Mouse (Mus musculus) forebrain, embryonic 11.5 days (tissue): Measurements from ENCODE around the gene Dpf2. TPM values are rescaled to one million over a fixed set of nuclear protein-coding genes. Genes with fewer than 3 reads are reported as not detected.

Experiments
- ATAC-seq: fragments of 200-750 bp; cut with Nextera tagmentation; replicated peaks from 2 replicates; pipeline ENCODE4 v1.8.0; 2017; ENCODE audit warnings: moderate TSS enrichment; ENCODE audit not compliant: low FRiP score
- DNase-seq: peaks from one replicate; pipeline ENCODE4 v3.0.0-alpha.2; 2017; ENCODE audit warnings: low spot score
- H3K27ac ChIP-seq: fragments of 300-500 bp; sonication (generic); 2 replicates; pipeline ENCODE4 v1.5.1; 2014; ENCODE audit warnings: low read depth, low read length
- H3K27me3 ChIP-seq: fragments of 300-500 bp; sonication (generic); 2 replicates; pipeline ENCODE4 v1.6.1; 2014; ENCODE audit warnings: mild to moderate bottlenecking, low read length, mixed read lengths; ENCODE audit not compliant: control insufficient read depth, insufficient read depth
- H3K36me3 ChIP-seq: fragments of 300-500 bp; sonication (generic); 2 replicates; pipeline ENCODE4 v1.6.1; 2014; ENCODE audit warnings: mild to moderate bottlenecking, low read length, moderate library complexity, mixed read lengths; ENCODE audit not compliant: control insufficient read depth, insufficient read depth
- H3K4me1 ChIP-seq: fragments of 300-500 bp; sonication (generic); replicated peaks from 2 replicates; pipeline ENCODE4 v1.6.1; 2014; ENCODE audit warnings: low read length, mixed read lengths; ENCODE audit not compliant: control insufficient read depth, insufficient read depth
- H3K4me2 ChIP-seq: fragments of 300-500 bp; sonication (generic); 2 replicates; pipeline ENCODE4 v1.6.1; 2014; ENCODE audit warnings: low read depth, mild to moderate bottlenecking, low read length, moderate library complexity, mixed read lengths; ENCODE audit not compliant: severe bottlenecking
- H3K4me3 ChIP-seq: fragments of 300-500 bp; sonication (generic); 2 replicates; pipeline ENCODE4 v1.5.1; 2014; ENCODE audit warnings: low read depth, low read length
- H3K9ac ChIP-seq: fragments of 300-500 bp; sonication (generic); 2 replicates; pipeline ENCODE4 v1.6.1; 2014; ENCODE audit warnings: low read length
- H3K9me3 ChIP-seq: fragments of 300-500 bp; sonication (generic); 2 replicates; pipeline ENCODE4 v1.6.1; 2016; ENCODE audit warnings: low read length, mixed read lengths; ENCODE audit not compliant: control insufficient read depth
- WGBS: fragments of 180-500 bp; shearing (Covaris S2); extraction: QIAGEN DNeasy Blood & Tissue Kit; methylation state at CpG from one replicate; pipeline ENCODE4 v1.1.7; 2014; 5-methylcytosine and 5-hydroxymethylcytosine counted together
- polyA plus RNA-seq: library from polyadenylated mRNA; unstranded; fragments of >200 nt; fragmentation: Nextera tagmentation; extraction: Ambion mirVana; gene quantifications from 2 replicates; pipeline ENCODE4 v1.2.1, GENCODE M21; 2014

The Dpf2 gene
- polyA plus RNA-seq, 1 experiment from 2014 or later: 232 TPM

DNA sequence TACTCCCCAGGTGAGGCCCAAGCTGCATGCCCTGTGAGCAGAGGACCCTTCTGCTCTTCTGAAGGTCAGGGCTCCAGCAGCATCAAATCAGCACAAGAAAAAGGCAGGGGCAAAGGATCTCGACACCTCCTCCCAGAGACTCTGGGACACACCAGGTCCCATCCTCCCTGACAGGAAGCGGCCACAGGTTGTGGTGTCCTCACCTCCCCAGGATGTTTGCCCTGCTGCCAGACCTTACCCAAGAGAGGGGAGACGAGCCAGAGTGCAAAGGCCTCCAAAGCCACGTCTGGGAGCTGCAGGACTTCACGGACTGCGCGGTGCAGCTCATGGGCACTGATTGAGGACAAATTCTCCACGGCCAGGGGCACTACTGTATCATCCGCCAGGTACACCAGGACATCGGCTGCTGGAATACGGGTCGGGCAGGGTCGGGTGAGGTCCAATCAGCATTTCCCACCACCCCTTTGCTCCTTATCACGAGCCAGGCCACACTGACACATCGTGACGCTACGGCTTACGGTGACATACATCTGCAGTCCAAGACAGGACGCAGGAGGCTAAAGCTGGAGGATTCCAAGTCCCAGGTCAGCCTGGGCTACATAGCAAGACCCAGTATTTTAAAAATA is 39.8 kb downstream of the Dpf2 start:
- 91% methylated on average over 19 of the region's 19 CpGs for WGBS

DNA sequence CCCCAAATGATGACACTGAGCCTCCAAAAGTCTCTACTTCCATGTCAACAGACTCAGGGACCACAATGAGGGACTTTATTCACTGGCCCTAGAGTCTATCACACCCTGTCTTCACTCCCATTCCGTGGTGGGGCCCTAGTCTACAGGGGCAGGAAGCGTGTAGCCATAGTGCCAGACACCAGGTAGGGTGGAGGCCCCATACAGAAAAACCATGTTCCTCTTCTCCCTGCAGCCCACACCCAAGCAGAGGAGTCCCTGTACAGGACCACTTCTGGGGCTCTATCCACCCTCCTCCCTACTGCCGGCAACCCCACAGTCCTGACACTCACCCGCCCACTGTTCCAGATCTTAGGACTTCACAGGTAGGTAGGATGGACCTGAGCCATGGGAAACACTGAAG is 40.3 kb downstream of the Dpf2 start:
- Histone ChIP-seq H3K36me3 (no peaks in the 10 kb centered on the region; the same call in 1 of the 2 replicates), H3K9me3 (no peaks in the 10 kb centered on the region), H3K4me2 (no peak overlapping the region), H3K27ac (no peak overlapping the region), H3K9ac (no peak overlapping the region), H3K4me1 (peaks cover 10% of the 10 kb centered on the region), H3K4me3 (no peak overlapping the region), H3K27me3 (no peaks in the 10 kb centered on the region)
- no peak for DNase-seq
- WGBS: 89% methylated on average over 4 of the region's 4 CpGs
- no peak for ATAC-seq

More for the DNA sequence above, 39.8 kb downstream of the Dpf2 start:
- DNase-seq (no peak), ATAC-seq (no peak)
- no peak overlapping the region for H3K4me2 ChIP-seq
- H3K4me3 ChIP-seq: no peak overlapping the region
- no peak overlapping the region for H3K9ac ChIP-seq
- H3K36me3 ChIP-seq: no peaks in the 10 kb centered on the region; the same call in 1 of the 2 replicates
- no peak overlapping the region for H3K27ac ChIP-seq
- no peaks in the 10 kb centered on the region for H3K9me3 ChIP-seq
- no peaks in the 10 kb centered on the region for H3K27me3 ChIP-seq
- H3K4me1 ChIP-seq: peaks cover 10% of the 10 kb centered on the region

DNA sequence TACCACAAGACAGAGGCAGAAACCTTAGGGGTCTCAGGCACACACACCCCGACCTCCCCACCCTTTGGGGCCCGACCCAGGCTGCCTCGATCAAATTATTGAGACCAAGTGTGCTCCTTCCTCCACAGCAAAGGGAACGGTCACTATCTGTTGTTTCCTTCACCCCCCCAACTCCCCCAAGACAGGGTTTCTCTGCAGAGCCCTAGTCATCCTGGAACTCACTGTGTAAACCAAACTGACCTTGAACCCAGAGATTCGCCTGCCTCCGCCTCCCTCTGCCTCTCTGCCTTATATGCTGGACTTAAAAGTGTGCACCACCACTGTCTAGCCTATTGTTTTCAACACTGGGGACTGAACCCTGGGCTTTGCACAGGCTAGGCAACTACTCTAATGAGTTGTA is 41.1 kb downstream of the Dpf2 start:
- no peak for DNase-seq
- Histone ChIP-seq H3K4me2 (0 out of 2 replicates have a peak overlapping the region, but pooled peaks have one; percentile 26), H3K9me3 (no peaks in the 10 kb centered on the region), H3K9ac (no peak overlapping the region), H3K4me3 (no peak overlapping the region), H3K4me1 (peaks cover 10% of the 10 kb centered on the region), H3K36me3 (no peaks in the 10 kb centered on the region; the same call in 1 of the 2 replicates), H3K27ac (peak overlapping the region; percentile 37; the same call in 1 of the 2 replicates), H3K27me3 (no peaks in the 10 kb centered on the region)
- WGBS: 61% methylated on average over 6 of the region's 6 CpGs
- ATAC-seq: no peak

DNA sequence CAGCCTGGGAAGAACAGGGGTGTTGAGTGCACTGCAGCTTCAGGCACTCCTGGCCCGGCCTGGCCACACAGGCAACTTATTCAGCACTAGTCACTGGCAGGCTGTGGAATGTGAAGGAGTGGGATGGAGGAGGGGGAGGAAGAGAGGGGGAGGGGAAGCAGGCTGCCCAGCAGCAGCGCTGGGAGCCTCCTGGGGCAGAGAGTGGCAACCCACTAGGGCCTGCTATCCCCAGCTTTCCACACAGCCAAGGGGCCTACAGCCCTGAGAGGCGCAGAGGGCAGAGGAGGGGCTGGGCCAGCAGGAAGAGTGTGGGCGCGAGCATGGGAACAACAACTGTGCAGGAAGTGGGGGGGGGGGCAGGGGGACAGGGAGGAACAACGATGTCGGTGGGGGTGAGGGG is 41.5 kb downstream of the Dpf2 start:
- Histone ChIP-seq H3K4me3 (no peak overlapping the region), H3K9me3 (no peaks in the 10 kb centered on the region), H3K27ac (peak overlapping the region; percentile 37; the same call in 1 of the 2 replicates), H3K4me2 (peak overlapping the region; percentile 26; the same call in 1 of the 2 replicates), H3K27me3 (no peaks in the 10 kb centered on the region), H3K9ac (peak overlapping the region; percentile 23), H3K4me1 (peaks cover 10% of the 10 kb centered on the region), H3K36me3 (no peaks in the 10 kb centered on the region; the same call in 1 of the 2 replicates)
- DNase-seq: peak; percentile 81
- ATAC-seq: peak; percentile 70
- 22% methylated on average over 7 of the region's 7 CpGs for WGBS

DNA sequence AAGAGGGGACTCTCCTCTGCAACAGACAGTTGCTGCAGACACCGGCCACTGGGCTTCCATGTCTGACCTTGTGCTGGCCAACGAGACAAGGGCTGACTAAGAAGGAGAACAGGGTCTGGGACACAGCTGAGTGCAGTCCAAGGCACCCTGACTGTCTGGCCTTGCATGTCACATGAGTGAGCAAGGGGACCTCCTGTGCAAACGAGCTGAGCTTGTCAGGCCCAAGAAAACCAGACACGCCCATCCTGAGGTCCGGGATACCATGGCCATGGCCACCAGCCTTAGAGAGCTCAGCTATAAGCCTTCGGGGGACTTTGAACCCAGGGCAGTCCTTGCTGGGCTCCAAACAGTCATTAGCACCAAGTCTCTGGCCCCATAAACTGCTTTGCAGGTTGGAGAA is 44.7 kb downstream of the Dpf2 start:
- Histone ChIP-seq H3K27ac (no peak overlapping the region), H3K4me3 (no peak overlapping the region), H3K27me3 (no peaks in the 10 kb centered on the region), H3K36me3 (peaks cover under 1% of the 10 kb centered on the region), H3K4me1 (peaks cover 4% of the 10 kb centered on the region; the same call in 1 of the 2 replicates), H3K9ac (no peak overlapping the region), H3K4me2 (no peak overlapping the region), H3K9me3 (no peaks in the 10 kb centered on the region)
- DNase-seq (no peak), ATAC-seq (no peak)
- WGBS: 88% methylated on average over 6 of the region's 6 CpGs

DNA sequence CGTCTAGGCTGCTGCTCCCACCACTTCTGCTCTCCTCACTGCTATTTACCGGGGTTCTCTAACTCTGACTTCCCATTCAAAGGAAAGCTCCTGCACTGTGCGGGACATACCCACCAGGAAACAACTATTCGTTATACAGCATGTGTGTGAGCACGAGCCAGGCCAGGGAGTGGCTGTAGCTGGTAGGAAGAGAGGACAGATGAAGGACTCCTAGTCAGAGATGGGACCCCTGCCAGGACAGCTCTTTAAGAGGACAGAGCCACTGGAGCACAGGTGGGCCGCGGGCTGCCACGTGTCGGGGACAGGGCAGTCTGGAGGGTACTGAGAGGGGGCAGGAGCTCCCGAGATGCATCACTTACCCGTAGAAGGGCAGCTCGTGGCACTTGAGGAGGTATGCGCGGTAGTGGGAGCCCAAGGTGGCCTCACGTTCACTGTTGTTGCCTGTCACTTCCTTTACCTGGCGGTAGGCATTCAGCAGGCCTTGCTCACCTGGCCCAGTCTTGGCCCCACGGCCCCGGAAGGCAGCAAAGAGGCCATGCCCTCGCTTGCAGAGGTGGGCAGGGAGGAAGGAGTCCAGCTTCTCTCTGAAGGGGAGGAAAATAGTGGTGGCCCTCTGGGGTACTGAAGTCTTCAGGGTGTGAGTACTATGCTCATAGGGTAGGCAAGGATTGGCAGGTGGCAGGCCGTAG is 48.0 kb downstream of the Dpf2 start:
- no peak overlapping the region for H3K27ac ChIP-seq

GRCm38 (mm10) chr19:5863776-5864175 is 49.0 kb downstream of the Dpf2 start:
- H3K27ac ChIP-seq: no peak overlapping the region
- H3K27me3 ChIP-seq: no peaks in the 10 kb centered on the region
- peaks cover 13% of the 10 kb centered on the region for H3K36me3 ChIP-seq
- no peak overlapping the region for H3K9ac ChIP-seq
- no peak overlapping the region for H3K4me3 ChIP-seq
- DNase-seq: no peak
- no peak overlapping the region for H3K4me2 ChIP-seq
- ATAC-seq: no peak
- no peaks in the 10 kb centered on the region for H3K9me3 ChIP-seq
- WGBS: 97% methylated on average over 5 of the region's 5 CpGs
- no peaks in the 10 kb centered on the region for H3K4me1 ChIP-seq

More for the DNA sequence above, 48.0 kb downstream of the Dpf2 start:
- no peak overlapping the region for H3K4me2 ChIP-seq
- ATAC-seq (no peak), DNase-seq (no peak)
- no peaks in the 10 kb centered on the region for H3K27me3 ChIP-seq
- H3K4me3 ChIP-seq: no peak overlapping the region
- H3K9me3 ChIP-seq: no peaks in the 10 kb centered on the region
- H3K9ac ChIP-seq: no peak overlapping the region
- WGBS: 93% methylated on average over 20 of the region's 20 CpGs
- peaks cover 13% of the 10 kb centered on the region for H3K36me3 ChIP-seq
- no peaks in the 10 kb centered on the region for H3K4me1 ChIP-seq

DNA sequence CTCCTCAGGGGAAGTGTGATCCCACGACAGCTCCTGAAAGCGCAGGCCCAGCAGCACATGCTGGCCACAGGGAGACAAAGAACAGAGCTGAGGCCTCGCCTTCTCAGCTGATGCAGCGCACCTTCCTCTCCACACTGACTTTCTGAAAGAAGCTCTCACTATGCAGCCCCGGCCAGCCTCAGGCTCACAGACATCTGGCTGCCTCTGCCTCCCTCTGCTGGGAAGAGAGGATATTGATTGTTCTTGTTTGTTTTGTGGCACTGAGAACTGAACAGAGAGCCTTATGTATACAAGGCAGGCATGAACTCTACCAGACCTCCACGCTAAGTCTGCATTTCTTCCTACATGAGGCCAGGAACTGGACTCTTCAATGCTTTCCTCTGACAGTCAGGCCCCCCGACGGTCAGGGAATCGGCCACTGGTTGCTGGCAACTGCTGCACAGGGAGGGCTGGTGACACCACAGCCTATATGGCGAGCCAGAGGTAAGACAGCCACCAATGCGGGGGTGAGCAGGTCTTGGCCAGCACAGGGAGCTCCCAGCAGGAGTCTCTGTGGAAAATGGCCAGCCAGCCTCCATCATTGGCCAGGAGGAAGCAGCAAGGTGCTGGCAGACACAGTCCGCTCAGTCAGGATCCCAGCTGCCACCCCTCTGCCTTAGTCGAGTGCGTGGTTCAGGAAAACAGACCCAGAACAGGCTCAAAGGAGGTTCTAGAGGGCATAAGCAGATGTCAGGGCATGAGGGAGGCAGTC is 50.3 kb downstream of the Dpf2 start:
- 96% methylated on average over 14 of the region's 14 CpGs for WGBS
- peaks cover 13% of the 10 kb centered on the region for H3K36me3 ChIP-seq

More for the DNA sequence above, 50.3 kb downstream of the Dpf2 start:
- no peaks in the 10 kb centered on the region for H3K27me3 ChIP-seq
- H3K9me3 ChIP-seq: no peaks in the 10 kb centered on the region
- ATAC-seq (no peak), DNase-seq (no peak)
- no peak overlapping the region for H3K4me2 ChIP-seq
- no peak overlapping the region for H3K27ac ChIP-seq
- no peaks in the 10 kb centered on the region for H3K4me1 ChIP-seq
- no peak overlapping the region for H3K9ac ChIP-seq
- H3K4me3 ChIP-seq: no peak overlapping the region
